Mouse (Mus musculus) cerebellum, postnatal 25 days (tissue): Measurements from ENCODE around the gene Dnajc27.

Source experiments
- DNase-seq, 2 experiments: peaks; one replicate each; pipeline ENCODE4 v3.0.0; 2021; ENCODE audit warnings: mixed read lengths in 2 of 2

Dnajc27 gene

GRCm38 (mm10) chr12:4083441-4083840 is 1.1 kb downstream of the Dnajc27 start:
- no peak for DNase-seq

DNA sequence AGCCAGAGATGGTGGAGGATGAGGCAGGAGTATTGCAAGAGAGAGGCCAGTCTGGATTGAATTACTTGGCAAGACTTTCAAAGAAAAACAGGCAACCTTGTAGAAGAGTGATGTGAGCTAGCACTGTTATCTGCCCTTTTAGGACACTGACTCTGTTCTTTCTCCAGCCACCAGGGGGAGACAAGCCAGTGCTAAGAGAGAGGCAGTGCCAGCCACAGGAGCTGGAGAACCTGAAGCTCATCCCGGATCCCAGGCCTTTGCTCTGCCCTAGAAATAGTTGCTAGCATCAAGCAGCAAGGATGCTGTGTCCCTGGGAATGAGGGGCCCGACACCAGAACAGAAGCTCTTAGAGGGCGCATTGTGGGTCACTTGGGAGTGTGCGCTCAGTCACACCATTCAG is 25.0 kb downstream of the Dnajc27 start:
- peak; percentile 78 to 88 for DNase-seq

- DNase-seq: no peak
Observed at GRCm38 (mm10) chr12:4116132-4116531, 33.7 kb downstream of the Dnajc27 start.

- DNase-seq: no peak
Observed at GRCm38 (mm10) chr12:4117136-4117535, 34.8 kb downstream of the Dnajc27 start.

DNA sequence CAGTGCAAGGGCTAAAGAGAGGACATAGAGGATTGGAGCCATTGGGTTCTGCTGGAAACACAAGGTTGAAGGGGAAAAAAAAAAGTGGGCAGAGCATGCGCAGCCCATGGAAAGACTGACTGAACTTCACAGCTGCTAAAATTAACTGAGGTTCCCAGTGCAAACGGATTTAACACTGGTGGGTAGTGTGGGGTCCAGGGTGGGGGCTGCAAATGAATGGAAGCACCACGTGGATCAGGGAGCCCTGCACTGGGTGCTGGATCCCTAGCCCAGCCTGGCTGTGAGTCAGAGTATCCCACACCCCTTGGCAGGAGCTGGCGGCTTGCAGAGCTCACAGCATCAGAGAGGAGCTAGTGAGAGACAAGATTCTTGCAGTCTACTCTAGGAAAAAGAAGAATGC is 35.2 kb downstream of the Dnajc27 start:
- DNase-seq: no peak

- no peak for DNase-seq
Observed at GRCm38 (mm10) chr12:4127346-4127745, 45.0 kb downstream of the Dnajc27 start.

- DNase-seq: peak; percentile 85 to 88
Observed at GRCm38 (mm10) chr12:4132941-4133846, 50.8 kb downstream of the Dnajc27 start, which contains the start of gene Adcy3. Adcy3 (plus strand) TSS chr12:4133103.

GRCm38 (mm10) chr12:4133847-4134212 is 51.4 kb downstream of the Dnajc27 start:
- no peak for DNase-seq

GRCm38 (mm10) chr12:4143179-4143578 is 60.8 kb downstream of the Dnajc27 start:
- DNase-seq: no peak

DNA sequence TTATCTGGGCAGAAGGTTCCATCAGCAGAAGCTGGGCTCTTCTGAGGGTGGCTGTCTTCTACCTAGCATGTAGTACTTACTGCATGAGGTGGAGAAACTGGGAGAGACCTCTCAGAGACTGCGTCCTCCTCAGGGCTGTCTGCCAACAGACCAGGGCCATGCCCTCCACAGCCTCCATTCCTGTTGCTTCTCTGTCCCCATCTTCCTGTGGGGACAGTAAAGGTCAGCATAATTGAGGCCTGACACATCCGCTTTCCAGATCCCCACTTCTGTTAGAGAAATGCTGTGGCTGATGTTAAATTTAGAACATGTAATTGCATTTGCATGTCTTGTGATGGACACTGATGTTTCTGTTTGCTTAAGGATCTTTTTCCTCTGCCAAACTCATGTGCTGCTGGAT is 68.6 kb downstream of the Dnajc27 start:
- DNase-seq: no peak

DNA sequence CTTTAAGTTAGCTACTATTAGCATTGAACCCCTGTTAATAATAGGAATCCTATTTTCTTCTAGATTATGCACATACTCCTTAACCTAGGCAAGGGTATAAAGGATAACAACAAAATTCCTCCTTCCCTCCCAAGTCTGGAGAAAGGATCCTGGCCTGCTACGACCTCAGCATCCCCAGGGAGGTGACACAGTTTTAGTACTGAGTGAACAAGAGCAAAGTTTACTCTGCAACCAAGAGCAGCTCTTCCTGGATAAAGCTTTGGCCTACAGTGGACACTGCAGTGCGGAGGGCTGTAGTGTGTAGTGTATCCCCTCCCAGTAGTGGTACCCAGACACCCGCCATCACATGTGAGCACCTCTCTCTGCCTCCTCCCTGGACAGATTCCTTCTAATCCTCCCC is 69.6 kb downstream of the Dnajc27 start:
- DNase-seq: no peak

DNA sequence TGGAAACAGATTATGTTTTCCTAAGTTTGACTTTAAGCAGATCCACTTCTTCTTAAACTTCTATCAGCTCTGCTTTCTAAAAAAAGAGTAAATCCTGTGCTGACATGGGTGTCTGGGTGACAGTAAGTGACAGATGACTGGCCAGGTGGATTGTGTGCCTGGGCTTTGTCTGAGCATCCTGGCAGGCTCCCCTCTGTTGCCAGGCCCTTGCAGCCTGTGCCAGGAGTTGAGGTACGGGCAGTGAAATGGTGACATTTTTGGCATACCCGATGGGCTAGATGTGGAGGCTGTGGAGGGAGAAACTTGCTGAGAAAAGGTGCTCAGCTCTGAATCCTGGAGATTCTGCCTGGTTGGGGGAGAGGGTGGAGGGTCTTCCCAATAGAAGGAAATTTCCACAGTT is 75.1 kb downstream of the Dnajc27 start:
- DNase-seq: peak; percentile 85 to 89

- DNase-seq: no peak
Observed at GRCm38 (mm10) chr12:4158179-4158578, 75.8 kb downstream of the Dnajc27 start.

DNA sequence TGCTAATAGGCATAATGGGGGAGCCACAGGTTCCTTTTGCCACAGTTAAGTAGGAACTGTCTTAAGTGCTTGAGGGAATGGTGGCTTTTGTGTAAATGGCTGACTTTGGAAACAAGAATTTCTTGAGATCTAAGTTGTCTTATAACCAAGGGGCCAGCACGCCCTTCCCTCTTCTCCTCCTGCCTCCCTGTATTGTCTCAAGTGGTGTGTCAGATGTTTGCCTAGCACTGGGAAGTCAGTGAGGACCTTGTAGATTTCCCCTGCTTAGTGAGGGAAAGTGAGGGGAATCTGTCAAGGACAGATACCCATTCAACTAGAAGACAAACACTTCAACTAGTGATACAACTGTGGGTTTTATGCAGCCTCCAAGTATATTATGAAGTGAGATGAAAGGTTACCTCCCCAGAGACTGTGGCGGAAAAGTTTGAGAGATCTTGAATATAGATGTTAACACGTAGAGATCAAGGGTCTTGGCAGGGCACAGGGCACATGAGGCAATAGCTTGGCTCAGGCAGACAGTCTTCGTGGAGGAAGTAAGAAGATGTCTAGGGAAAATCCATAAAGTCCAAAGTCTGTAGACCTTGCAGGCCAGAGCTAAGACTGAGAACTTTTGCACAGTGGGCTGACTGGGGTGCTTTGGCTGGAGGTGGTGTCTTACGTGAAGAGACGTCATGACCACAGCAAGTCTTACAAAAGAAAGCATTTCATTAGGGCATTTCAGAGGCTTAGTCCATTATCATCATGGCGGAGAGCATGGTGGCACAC is 76.7 kb downstream of the Dnajc27 start:
- DNase-seq: no peak
